Mouse (Mus musculus): ENCODE data around the gene Tyw3.
"Not testable (repeated sequence)": the region's sequence is repeated elsewhere in the genome, so short reads cannot be mapped to it uniquely, and the experiment has no call there.

The Tyw3 gene

GRCm38 (mm10) chr3:154596934-154597554 lies at the start of gene Tyw3:
Gene Tyw3, minus strand, starts transcription at chr3:154597104.
- peak; percentile 92 to 97 for DNase-seq (ENCODE audit: low spot score in 2 of 2)

GRCm38 (mm10) chr3:154633091-154633490 lies 36.2 kb upstream of the Tyw3 start:
- DNase-seq (ENCODE audit: low spot score in 2 of 2): no peak

GRCm38 (mm10) chr3:154631281-154631680 lies 34.4 kb upstream of the Tyw3 start:
- not testable (repeated sequence) for DNase-seq (ENCODE audit: low spot score in 2 of 2)

- no peak for DNase-seq (ENCODE audit: low spot score in 2 of 2)
These were observed 31.4 kb upstream of the Tyw3 start for GRCm38 (mm10) chr3:154628284-154628683.

GRCm38 (mm10) chr3:154616106-154616505 lies 19.2 kb upstream of the Tyw3 start:
- DNase-seq (ENCODE audit: low spot score in 2 of 2): no peak

GRCm38 (mm10) chr3:154615304-154615703 lies 18.4 kb upstream of the Tyw3 start:
- no peak for DNase-seq (ENCODE audit: low spot score in 2 of 2)

GRCm38 (mm10) chr3:154614771-154615170 lies 17.9 kb upstream of the Tyw3 start:
- no peak for DNase-seq (ENCODE audit: low spot score in 2 of 2)

- no peak for DNase-seq (ENCODE audit: low spot score in 2 of 2)
These were observed 15.0 kb upstream of the Tyw3 start for GRCm38 (mm10) chr3:154611888-154612287.

- DNase-seq (ENCODE audit: low spot score in 2 of 2): no peak
These were observed 11.0 kb upstream of the Tyw3 start for GRCm38 (mm10) chr3:154607896-154608295.

GRCm38 (mm10) chr3:154604871-154605270 lies 8.0 kb upstream of the Tyw3 start:
- no peak for DNase-seq (ENCODE audit: low spot score in 2 of 2)

GRCm38 (mm10) chr3:154602141-154602540 lies 5.2 kb upstream of the Tyw3 start:
- DNase-seq (ENCODE audit: low spot score in 2 of 2): no peak

- DNase-seq (ENCODE audit: low spot score in 2 of 2): no peak
These were observed 657 bp upstream of the Tyw3 start for GRCm38 (mm10) chr3:154597561-154597960.

GRCm38 (mm10) chr3:154596488-154596933 lies 393 bp downstream of the Tyw3 start, which contains the start of gene Cryz:
Gene Cryz, plus strand, starts transcription at chr3:154596711.
- peak; percentile 86 to 95 for DNase-seq (ENCODE audit: low spot score in 2 of 2)

- DNase-seq (ENCODE audit: low spot score in 2 of 2): no peak
These were observed 2.7 kb downstream of the Tyw3 start for GRCm38 (mm10) chr3:154594156-154594555.

GRCm38 (mm10) chr3:154593596-154593995 lies 3.3 kb downstream of the Tyw3 start:
- no peak for DNase-seq (ENCODE audit: low spot score in 2 of 2)

- no peak for DNase-seq (ENCODE audit: low spot score in 2 of 2)
These were observed 5.3 kb downstream of the Tyw3 start for GRCm38 (mm10) chr3:154591621-154592020.

- no peak for DNase-seq (ENCODE audit: low spot score in 2 of 2)
These were observed 5.9 kb downstream of the Tyw3 start for GRCm38 (mm10) chr3:154590971-154591370.

GRCm38 (mm10) chr3:154584351-154584750 lies 12.6 kb downstream of the Tyw3 start:
- DNase-seq (ENCODE audit: low spot score in 2 of 2): no peak

- DNase-seq (ENCODE audit: low spot score in 2 of 2): no peak
These were observed 19.0 kb downstream of the Tyw3 start for GRCm38 (mm10) chr3:154577895-154578294.

GRCm38 (mm10) chr3:154573666-154574065 lies 23.2 kb downstream of the Tyw3 start:
- no peak for DNase-seq (ENCODE audit: low spot score in 2 of 2)

GRCm38 (mm10) chr3:154572341-154572972 lies 24.4 kb downstream of the Tyw3 start:
- peak; percentile 34 to 77 for DNase-seq (ENCODE audit: low spot score in 2 of 2)

GRCm38 (mm10) chr3:154570786-154571185 lies 26.1 kb downstream of the Tyw3 start:
- DNase-seq (ENCODE audit: low spot score in 2 of 2): no peak

GRCm38 (mm10) chr3:154570029-154570575 lies 26.8 kb downstream of the Tyw3 start:
- DNase-seq (ENCODE audit: low spot score in 2 of 2): no peak

All from spleen, postnatal 4 days (tissue).